Mouse (Mus musculus): ENCODE data around the gene Iqgap3. TPM values are rescaled to one million over a fixed set of nuclear protein-coding genes. Genes with fewer than 3 reads are reported as not detected.
A peak's percentile ranks its signal among the peaks of the same experiment; 100 is the strongest.

The Iqgap3 gene
- polyA plus RNA-seq, 2 experiments from 2014 or later = 0.75 to 1.5 TPM

GRCm38 (mm10) chr3:88139243-88140177 is 57.7 kb downstream of the Iqgap3 start:
- ATAC-seq = no peak

- no peak for ATAC-seq
Measured at GRCm38 (mm10) chr3:88140178-88140902, 58.6 kb downstream of the Iqgap3 start.

GRCm38 (mm10) chr3:88140903-88141430 is 59.2 kb downstream of the Iqgap3 start:
- ATAC-seq = no peak

- peak; percentile 43 for ATAC-seq
Measured at GRCm38 (mm10) chr3:88141439-88141786, 59.6 kb downstream of the Iqgap3 start.

GRCm38 (mm10) chr3:88141787-88142523 is 60.2 kb downstream of the Iqgap3 start, which contains the start of gene Mef2d:
Gene Mef2d (plus strand): TSS chr3:88142372.
- ATAC-seq = peak; percentile 61

- no peak for ATAC-seq
Measured at GRCm38 (mm10) chr3:88142546-88142915, 60.8 kb downstream of the Iqgap3 start.

- no peak for ATAC-seq
Measured at GRCm38 (mm10) chr3:88142916-88143771, 61.4 kb downstream of the Iqgap3 start.

- ATAC-seq = no peak
Measured at GRCm38 (mm10) chr3:88143961-88144486, 62.3 kb downstream of the Iqgap3 start.

GRCm38 (mm10) chr3:88144648-88145410 is 63.1 kb downstream of the Iqgap3 start:
- ATAC-seq = no peak

- ATAC-seq = no peak
Measured at GRCm38 (mm10) chr3:88145411-88145782, 63.6 kb downstream of the Iqgap3 start.

GRCm38 (mm10) chr3:88145952-88146351 is 64.2 kb downstream of the Iqgap3 start:
- no peak for ATAC-seq

GRCm38 (mm10) chr3:88146376-88147112 is 64.8 kb downstream of the Iqgap3 start:
- ATAC-seq = no peak

GRCm38 (mm10) chr3:88147444-88147843 is 65.7 kb downstream of the Iqgap3 start:
- no peak for ATAC-seq

- ATAC-seq = no peak
Measured at GRCm38 (mm10) chr3:88147866-88148265, 66.1 kb downstream of the Iqgap3 start.

- no peak for ATAC-seq
Measured at GRCm38 (mm10) chr3:88148354-88148753, 66.6 kb downstream of the Iqgap3 start.

- no peak for ATAC-seq
Measured at GRCm38 (mm10) chr3:88148776-88149509, 67.2 kb downstream of the Iqgap3 start.

GRCm38 (mm10) chr3:88149510-88149974 is 67.8 kb downstream of the Iqgap3 start:
- no peak for ATAC-seq

GRCm38 (mm10) chr3:88150061-88150998 is 68.6 kb downstream of the Iqgap3 start:
- no peak for ATAC-seq
